Mouse (Mus musculus) skeletal muscle tissue, adult 2 months (tissue): ENCODE results near the gene Vwa7.
"Not testable (repeated sequence)": the region's sequence is repeated elsewhere in the genome, so short reads cannot be mapped to it uniquely, and the experiment has no call there.

Experiments
- DNase-seq: peaks from one replicate; pipeline ENCODE4 v3.0.0-alpha.2; 2012; ENCODE audit warnings: low read depth, low spot score

Vwa7 gene

GRCm38 (mm10) chr17:35021842-35022477 is 5.6 kb downstream of the Vwa7 start:
- DNase-seq: no peak

GRCm38 (mm10) chr17:35022541-35023060 is 6.2 kb downstream of the Vwa7 start:
- no peak for DNase-seq

- DNase-seq: no peak
Measured at GRCm38 (mm10) chr17:35023221-35023620, 6.8 kb downstream of the Vwa7 start.

GRCm38 (mm10) chr17:35023756-35024155 is 7.4 kb downstream of the Vwa7 start:
- no peak for DNase-seq

- no peak for DNase-seq
Measured at GRCm38 (mm10) chr17:35024261-35024660, 7.9 kb downstream of the Vwa7 start.

GRCm38 (mm10) chr17:35024691-35025488 is 8.5 kb downstream of the Vwa7 start:
- DNase-seq: no peak

- DNase-seq: no peak
Measured at GRCm38 (mm10) chr17:35026206-35026605, 9.8 kb downstream of the Vwa7 start.

GRCm38 (mm10) chr17:35027277-35028068 is 11.1 kb downstream of the Vwa7 start, which contains the start of gene Sapcd1:
Gene Sapcd1, minus strand, starts transcription at chr17:35028016.
- no peak for DNase-seq

GRCm38 (mm10) chr17:35028315-35028714 is 11.9 kb downstream of the Vwa7 start:
- no peak for DNase-seq

- no peak for DNase-seq
Measured at GRCm38 (mm10) chr17:35029691-35030532, 13.5 kb downstream of the Vwa7 start.

GRCm38 (mm10) chr17:35031272-35031671 is 14.9 kb downstream of the Vwa7 start:
- no peak for DNase-seq

- DNase-seq: no peak
Measured at GRCm38 (mm10) chr17:35031880-35032279, 15.5 kb downstream of the Vwa7 start.

- no peak for DNase-seq
Measured at GRCm38 (mm10) chr17:35032323-35032870, 16.0 kb downstream of the Vwa7 start.

GRCm38 (mm10) chr17:35033703-35034102 is 17.3 kb downstream of the Vwa7 start:
- not testable (repeated sequence) for DNase-seq

- no peak for DNase-seq
Measured at GRCm38 (mm10) chr17:35034896-35035295, 18.5 kb downstream of the Vwa7 start.

- no peak for DNase-seq
Measured at GRCm38 (mm10) chr17:35039121-35039873, 22.9 kb downstream of the Vwa7 start.

- no peak for DNase-seq
Measured at GRCm38 (mm10) chr17:35043794-35044193, 27.4 kb downstream of the Vwa7 start.

GRCm38 (mm10) chr17:35044904-35045806 is 28.8 kb downstream of the Vwa7 start:
- no peak for DNase-seq
